Mouse (Mus musculus): ENCODE measurements around the gene BC048679.

The BC048679 gene

DNA sequence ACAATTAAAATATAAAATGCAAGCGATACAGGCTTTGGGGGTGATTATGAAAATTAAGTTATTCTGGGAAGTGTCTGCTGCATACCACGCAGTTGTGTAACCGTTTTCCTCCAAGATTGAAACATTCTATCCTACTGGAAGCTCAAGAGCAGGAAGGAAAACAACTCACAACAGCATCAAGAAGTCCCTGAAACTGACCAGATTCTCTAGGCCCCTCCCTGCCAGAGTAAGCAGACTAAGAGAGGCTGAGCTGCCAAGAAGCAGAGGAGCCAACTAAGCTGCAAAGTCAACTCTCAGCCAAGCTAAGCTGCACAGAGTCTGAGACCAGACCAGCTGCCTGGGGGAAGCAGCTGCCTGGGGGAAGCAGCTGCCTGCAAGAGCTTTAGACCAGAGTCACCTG lies 22.9 kb downstream of the BC048679 start:
- DNase-seq: no peak

DNA sequence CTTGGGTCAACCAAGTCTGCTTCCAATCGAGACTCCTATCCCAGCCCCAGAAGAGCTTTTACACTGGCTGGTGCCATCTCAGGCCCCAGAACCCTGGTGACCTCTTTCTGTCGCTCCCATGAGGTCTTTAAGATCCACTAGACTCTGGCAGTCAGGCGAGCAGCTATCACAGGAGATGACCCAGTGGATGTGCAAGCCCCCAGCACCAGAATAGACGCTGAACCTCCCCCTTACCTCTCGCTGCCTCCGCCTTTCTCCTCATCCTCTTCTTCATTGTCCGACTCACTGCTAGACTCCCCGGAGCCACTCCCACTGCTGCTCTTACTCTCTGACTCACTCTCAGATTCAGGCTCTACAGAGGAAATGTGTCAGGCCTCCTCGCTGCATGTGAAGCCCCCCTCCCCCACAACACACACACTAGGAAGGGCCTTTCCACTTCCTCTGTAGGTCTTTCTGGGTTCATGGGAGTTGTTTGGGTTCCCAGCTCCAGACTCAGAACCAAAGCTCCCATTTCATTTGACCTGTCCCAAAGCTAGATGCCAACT lies 33.1 kb downstream of the BC048679 start:
- peak; percentile 77 for DNase-seq

DNA sequence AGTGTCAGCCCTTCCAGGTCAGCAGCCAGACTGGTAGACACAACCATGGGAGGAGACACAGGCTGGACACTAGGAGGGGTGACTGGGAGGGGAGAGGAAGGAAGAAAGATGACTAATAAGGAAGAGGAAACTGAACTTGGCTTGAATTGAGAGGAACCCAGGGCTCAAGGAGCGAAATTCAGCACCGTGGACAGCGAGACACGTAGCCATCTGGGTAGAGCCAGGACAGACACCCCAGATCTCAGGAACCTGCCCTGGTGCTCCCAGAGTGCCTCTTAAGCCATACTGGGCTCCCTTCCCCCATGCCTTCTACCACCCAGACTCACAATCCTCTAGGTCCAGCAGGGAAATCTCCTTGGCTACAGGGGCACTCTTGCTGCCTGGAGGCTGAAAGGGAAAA lies 34.0 kb downstream of the BC048679 start:
- DNase-seq: peak; percentile 69

DNA sequence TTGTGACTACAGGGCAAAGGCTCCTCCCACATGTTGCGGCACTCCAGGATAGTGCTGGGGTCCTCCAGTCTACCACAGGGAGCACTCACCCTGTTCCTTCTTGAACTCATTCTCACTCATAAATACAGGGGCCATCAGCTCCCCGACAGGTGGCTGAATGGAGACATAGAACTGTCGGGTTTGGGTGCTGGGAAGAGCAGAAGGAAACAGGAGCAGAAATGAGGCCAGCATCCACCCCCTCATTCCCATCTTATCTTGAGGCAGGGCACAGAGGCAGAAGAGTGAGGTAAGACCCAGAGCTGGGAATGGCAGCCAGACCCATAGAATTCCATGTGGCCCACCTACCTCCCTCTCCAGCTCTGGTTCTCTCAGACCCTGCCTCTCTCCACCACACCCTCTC lies 35.3 kb downstream of the BC048679 start:
- DNase-seq: peak; percentile 86

- DNase-seq: peak; percentile 98
Measured at GRCm38 (mm10) chr7:81455155-81455651, 42.9 kb downstream of the BC048679 start, which contains the start of gene Cpeb1. TSS of gene Cpeb1 (minus strand) at chr7:81455465.

- DNase-seq: peak; percentile 98
Measured at GRCm38 (mm10) chr7:81454331-81455039, 43.6 kb downstream of the BC048679 start.

DNA sequence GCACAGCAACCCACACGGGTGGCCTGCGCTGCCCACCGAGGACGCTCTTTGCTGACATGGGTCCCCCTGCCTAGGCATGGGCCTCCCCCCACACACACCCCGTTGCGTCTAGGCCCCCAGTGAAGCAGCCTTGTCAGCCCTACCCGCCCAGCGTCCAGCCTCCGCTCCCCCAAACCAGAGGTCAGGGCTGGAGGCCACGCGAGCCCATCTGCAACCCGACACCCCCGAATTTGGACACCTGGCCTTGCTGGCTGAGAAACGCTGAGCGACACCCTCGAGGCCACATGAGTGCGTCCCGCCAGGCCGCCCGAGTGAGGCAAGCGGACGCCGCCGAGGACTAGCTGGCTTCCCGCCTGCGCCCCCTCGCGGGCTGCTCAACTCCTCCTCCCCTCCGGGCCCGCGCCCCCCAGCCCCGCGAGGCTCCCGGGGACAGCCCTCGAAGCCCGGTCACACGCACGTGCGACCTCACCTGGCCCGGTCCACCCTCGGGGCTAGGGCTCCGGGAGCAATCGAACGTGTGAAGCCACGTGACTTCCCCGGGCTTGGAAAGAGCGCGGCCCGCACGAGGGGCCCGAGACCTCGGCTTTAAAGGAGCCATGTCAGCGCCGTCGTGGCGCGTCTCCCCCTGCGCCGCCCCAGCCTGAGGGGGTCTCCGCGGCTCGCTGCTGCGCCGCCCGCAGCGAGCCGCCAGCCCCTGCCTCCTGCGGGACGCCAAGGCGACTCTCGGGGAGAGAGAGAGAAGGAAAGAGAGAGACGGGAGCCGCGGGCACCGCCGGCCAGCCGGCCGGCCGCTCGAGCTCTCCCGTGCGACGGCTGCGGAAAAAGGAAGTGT lies 44.4 kb downstream of the BC048679 start:
- DNase-seq: peak; percentile 98

- DNase-seq: peak; percentile 97
Measured at GRCm38 (mm10) chr7:81452971-81453441, 45.1 kb downstream of the BC048679 start.
